In the genomic region with DNA sequence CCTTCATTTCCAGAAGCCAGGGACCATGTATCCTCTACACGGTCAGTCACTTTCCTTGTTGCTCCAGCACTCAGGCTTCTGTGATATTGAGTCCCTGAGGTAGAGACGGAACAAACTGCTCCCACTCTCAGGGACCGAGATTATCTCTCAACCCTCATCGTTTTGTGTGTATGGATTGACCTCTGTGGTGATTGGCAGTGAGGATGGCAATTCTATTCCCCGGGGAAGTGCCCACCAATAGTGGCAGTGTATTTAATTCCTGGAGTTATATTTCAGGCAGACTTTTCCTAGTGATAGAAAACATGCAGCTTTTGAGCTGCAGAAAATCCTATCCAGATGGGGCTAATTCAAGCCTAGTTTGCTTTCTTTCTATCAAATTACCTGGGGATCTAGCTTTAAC, we compare ENCODE assay signal across 16 mouse cellular contexts.
"Had no signal": no experiment of that assay in that cellular context is flagged by ENCODE, and none has a peak within 500 bp of the region (broad histone marks: within the 10 kb centered on the region; RNA-seq: fewer than 3 reads in every experiment).

No protein-coding gene starts in this region.

- H3K4me3 ChIP-seq: midbrain, embryonic 10.5 days; midbrain, embryonic 12.5 days; myocyte; neural tube, embryonic 12.5 days; stomach, embryonic 15.5 days had no signal

- H3K4me1 ChIP-seq: neural tube, embryonic 12.5 days; stomach, embryonic 15.5 days had no signal

- H3K27ac ChIP-seq: midbrain, embryonic 10.5 days; midbrain, embryonic 12.5 days; neural tube, embryonic 12.5 days; stomach, embryonic 15.5 days; stomach, postnatal 0 days had no signal

- H3K9me3 ChIP-seq: midbrain, embryonic 10.5 days; midbrain, embryonic 12.5 days; neural tube, embryonic 12.5 days; stomach, embryonic 15.5 days had no signal

- H3K4me2 ChIP-seq: lung, embryonic 14.5 days; midbrain, embryonic 12.5 days; neural tube, embryonic 12.5 days; stomach, embryonic 15.5 days had no signal

- DNase-seq: lung, adult 18-20 months; lung, embryonic 14.5 days; lung, postnatal 10 days; lung, postnatal 4 days; midbrain, embryonic 14.5 days; right cerebral cortex, postnatal 14 days; thymus, adult 18-20 months; thymus, postnatal 14 days; thymus, postnatal 36 days had no signal

- H3K9ac ChIP-seq: lung, embryonic 14.5 days; midbrain, embryonic 12.5 days; neural tube, embryonic 12.5 days; stomach, embryonic 15.5 days had no signal

- H3K27me3 ChIP-seq: midbrain, embryonic 12.5 days; neural tube, embryonic 12.5 days; stomach, embryonic 15.5 days had no signal

- H3K36me3 ChIP-seq: midbrain, embryonic 10.5 days; midbrain, embryonic 12.5 days; neural tube, embryonic 12.5 days; stomach, embryonic 15.5 days had no signal

- ATAC-seq: midbrain, embryonic 16.5 days had no signal
